Mouse (Mus musculus): ENCODE measurements around the gene Asic2.

DNA sequence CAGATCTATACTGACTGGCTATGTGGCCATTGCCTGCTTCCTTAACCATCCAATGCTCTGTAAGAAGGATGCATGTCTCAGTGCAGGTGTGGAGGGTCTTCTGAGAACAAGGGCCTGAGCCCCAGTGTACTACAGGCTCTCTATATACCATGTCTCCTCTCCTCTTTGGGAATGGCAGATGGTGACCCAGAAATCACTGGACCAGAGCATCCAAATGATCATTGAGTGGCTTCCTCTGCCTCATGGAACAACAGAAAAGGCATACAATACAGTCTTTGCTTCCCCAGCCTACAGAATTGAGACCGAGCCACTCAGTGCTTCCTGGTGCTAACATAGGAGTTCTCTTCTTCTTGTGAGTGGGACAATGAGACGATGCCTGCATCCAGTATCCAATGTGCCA lies 200.0 kb downstream of the Asic2 start:
- TF ChIP-seq CTCF (IDR thresholded peaks at IDR 0.05; ENCODE audit: control insufficient read depth, insufficient read depth, low read length) (no peak), POLR2A (IDR thresholded peaks at IDR 0.05; ENCODE audit: borderline replicate concordance, control insufficient read depth, low read depth, low read length) (no peak)
